Mouse (Mus musculus) intestine, postnatal 0 days (tissue): ENCODE measurements around the gene Prpf6. TPM values are rescaled to one million over a fixed set of nuclear protein-coding genes. Genes with fewer than 3 reads are reported as not detected.
A peak's percentile ranks its signal among the peaks of the same experiment; 100 is the strongest.

Source experiments
- ATAC-seq: fragments of 200-750 bp; cut with Nextera tagmentation; 2 replicates; pipeline ENCODE4 v1.8.0; 2017; ENCODE audit warnings: mild to moderate bottlenecking, moderate TSS enrichment, moderate library complexity
- H3K27ac ChIP-seq: fragments of 300-500 bp; sonication (generic); 2 replicates; pipeline ENCODE4 v1.5.1; 2014; ENCODE audit warnings: mild to moderate bottlenecking, low read depth, low read length, moderate library complexity
- H3K27me3 ChIP-seq: fragments of 300-500 bp; sonication (generic); replicated peaks from 2 replicates; pipeline ENCODE4 v1.6.1; 2014; ENCODE audit warnings: low read length, mixed read lengths; ENCODE audit not compliant: control insufficient read depth, insufficient read depth
- H3K36me3 ChIP-seq: fragments of 300-500 bp; sonication (generic); 2 replicates; pipeline ENCODE4 v1.6.1; 2014; ENCODE audit warnings: mild to moderate bottlenecking, moderate library complexity; ENCODE audit not compliant: control insufficient read depth, insufficient read depth
- H3K4me1 ChIP-seq: fragments of 300-500 bp; sonication (generic); replicated peaks from 2 replicates; pipeline ENCODE4 v1.6.1; 2014; ENCODE audit warnings: antibody characterized with exemption, low read length, mixed read lengths; ENCODE audit not compliant: control insufficient read depth, insufficient read depth
- H3K4me2 ChIP-seq: fragments of 300-500 bp; sonication (generic); replicated peaks from 2 replicates; pipeline ENCODE4 v1.6.1; 2014; ENCODE audit warnings: low read depth, mild to moderate bottlenecking, moderate library complexity
- H3K4me3 ChIP-seq: fragments of 300-500 bp; sonication (generic); 2 replicates; pipeline ENCODE4 v1.5.1; 2014; ENCODE audit warnings: low read depth, low read length
- H3K9ac ChIP-seq: fragments of 300-500 bp; sonication (generic); 2 replicates; pipeline ENCODE4 v1.6.1; 2014; ENCODE audit warnings: mild to moderate bottlenecking, low read depth, low read length
- H3K9me3 ChIP-seq: fragments of 300-500 bp; sonication (generic); 2 replicates; pipeline ENCODE4 v1.6.1; 2016; ENCODE audit warnings: mixed run types; ENCODE audit not compliant: control insufficient read depth
- CTCF ChIP-seq: sonication (generic); IDR thresholded peaks from 2 replicates; pipeline ENCODE4 v1.5.1; 2016; ENCODE audit warnings: low read depth, mild to moderate bottlenecking, control low read depth, antibody characterized with exemption, moderate library complexity
- WGBS: fragments of 180-500 bp; shearing (Covaris S2); extraction: QIAGEN DNeasy Blood & Tissue Kit; methylation state at CpG from one replicate; pipeline ENCODE4 v1.1.7; 2014; 5-methylcytosine and 5-hydroxymethylcytosine counted together
- polyA plus RNA-seq: library from polyadenylated mRNA; unstranded; fragments of >200 nt; fragmentation: Nextera tagmentation; extraction: Ambion mirVana; gene quantifications from 2 replicates; pipeline ENCODE4 v1.2.1, GENCODE M21; 2015

Gene Prpf6
- polyA plus RNA-seq, 1 experiment from 2014 or later, result 30.6 TPM

DNA sequence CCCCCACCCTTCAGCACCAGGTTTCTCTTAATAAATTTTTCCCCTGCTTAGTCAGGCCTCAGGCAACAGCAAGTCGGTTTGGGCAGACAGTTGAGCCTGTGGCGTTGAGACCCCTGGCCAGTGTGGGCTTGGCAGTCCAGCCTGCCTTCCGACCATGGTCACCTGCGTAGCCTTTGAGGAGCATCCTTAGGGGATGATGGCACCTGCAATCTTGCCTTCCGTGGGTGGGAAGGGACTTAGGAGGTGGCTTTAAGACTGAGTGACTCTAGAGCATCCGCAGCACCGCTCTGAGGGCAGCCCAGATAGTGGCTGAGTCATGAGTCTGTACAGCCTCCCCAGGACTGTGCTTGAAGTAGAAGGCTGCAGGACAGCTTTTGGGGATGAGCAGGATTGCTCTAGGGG, 89.0 kb downstream of the Prpf6 start:
- Histone ChIP-seq H3K4me3 (peak overlapping the region; percentile 65), H3K27me3 (peaks cover 15% of the 10 kb centered on the region), H3K4me1 (0 out of 2 replicates have a peak, but pooled peaks cover 6% of the 10 kb centered on the region), H3K36me3 (no peaks in the 10 kb centered on the region), H3K27ac (no peak overlapping the region), H3K4me2 (peak overlapping the region; percentile 96), H3K9ac (peak overlapping the region; percentile 71), H3K9me3 (no peaks in the 10 kb centered on the region)
- TF ChIP-seq CTCF, result no peak
- ATAC-seq, result 0 out of 2 replicates have a peak, but pooled peaks have one; percentile 3
- WGBS, result 17% methylated on average over 7 of the region's 7 CpGs

- 64% methylated on average over 1 of the region's 1 CpGs for WGBS
- ATAC-seq, result no peak
- H3K36me3 ChIP-seq, result 0 out of 2 replicates have a peak, but pooled peaks cover 9% of the 10 kb centered on the region
- H3K4me3 ChIP-seq, result no peak overlapping the region
- H3K9me3 ChIP-seq, result no peaks in the 10 kb centered on the region
- H3K4me1 ChIP-seq, result 0 out of 2 replicates have a peak, but pooled peaks cover 6% of the 10 kb centered on the region
- no peak overlapping the region for H3K9ac ChIP-seq
- TF ChIP-seq CTCF, result no peak
- no peak overlapping the region for H3K27ac ChIP-seq
- peaks cover 2% of the 10 kb centered on the region for H3K27me3 ChIP-seq
- no peak overlapping the region for H3K4me2 ChIP-seq
These were observed 90.3 kb downstream of the Prpf6 start for GRCm38 (mm10) chr2:181681978-181682377.

- no peak for TF ChIP-seq CTCF
- H3K4me3 ChIP-seq, result no peak overlapping the region
- no peak for ATAC-seq
- no peaks in the 10 kb centered on the region for H3K9me3 ChIP-seq
- H3K36me3 ChIP-seq, result peaks cover 14% of the 10 kb centered on the region; the same call in 1 of the 2 replicates
- 69% methylated on average over 4 of the region's 4 CpGs for WGBS
- no peak overlapping the region for H3K4me2 ChIP-seq
- no peaks in the 10 kb centered on the region; the same call in 1 of the 2 replicates for H3K27me3 ChIP-seq
- 0 out of 2 replicates have a peak, but pooled peaks cover 6% of the 10 kb centered on the region for H3K4me1 ChIP-seq
- no peak overlapping the region for H3K9ac ChIP-seq
- no peak overlapping the region for H3K27ac ChIP-seq
These were observed 91.7 kb downstream of the Prpf6 start for GRCm38 (mm10) chr2:181683381-181683780.

DNA sequence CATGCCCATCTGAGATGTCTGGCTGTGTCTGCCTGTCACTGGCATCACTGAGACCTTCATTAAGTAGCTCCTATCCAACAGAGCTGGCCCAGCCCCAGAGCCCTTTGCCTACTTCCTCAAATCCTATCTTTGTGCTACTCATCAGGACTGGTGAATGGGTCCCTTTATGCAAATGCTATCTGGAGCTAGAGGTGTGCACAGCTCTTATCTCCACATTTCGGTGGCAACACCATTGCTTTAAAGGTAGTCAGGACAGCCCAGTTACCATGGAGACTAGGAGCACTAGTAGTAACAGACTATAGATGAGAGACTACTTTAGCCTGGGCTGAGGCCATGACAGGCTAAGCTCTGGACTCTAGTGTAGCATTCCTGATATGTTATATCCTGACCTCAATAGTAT, 93.0 kb downstream of the Prpf6 start:
- peaks cover 18% of the 10 kb centered on the region; the same call in 1 of the 2 replicates for H3K36me3 ChIP-seq
- H3K9me3 ChIP-seq, result no peaks in the 10 kb centered on the region
- H3K9ac ChIP-seq, result no peak overlapping the region
- no peak overlapping the region for H3K27ac ChIP-seq
- H3K4me2 ChIP-seq, result no peak overlapping the region
- no peak for ATAC-seq
- no peaks in the 10 kb centered on the region; the same call in 1 of the 2 replicates for H3K27me3 ChIP-seq
- H3K4me1 ChIP-seq, result 0 out of 2 replicates have a peak, but pooled peaks cover 6% of the 10 kb centered on the region
- 50% methylated on average over 1 of the region's 1 CpGs for WGBS
- no peak overlapping the region for H3K4me3 ChIP-seq
- no peak for TF ChIP-seq CTCF

- H3K9ac ChIP-seq, result no peak overlapping the region
- no peaks in the 10 kb centered on the region for H3K27me3 ChIP-seq
- H3K36me3 ChIP-seq, result peaks cover 18% of the 10 kb centered on the region; the same call in 1 of the 2 replicates
- H3K9me3 ChIP-seq, result no peaks in the 10 kb centered on the region
- 93% methylated on average over 4 of the region's 4 CpGs for WGBS
- H3K4me3 ChIP-seq, result no peak overlapping the region
- ATAC-seq, result no peak
- 0 out of 2 replicates have a peak, but pooled peaks cover 3% of the 10 kb centered on the region for H3K4me1 ChIP-seq
- no peak overlapping the region for H3K27ac ChIP-seq
- no peak overlapping the region for H3K4me2 ChIP-seq
- TF ChIP-seq CTCF, result no peak
These were observed 94.0 kb downstream of the Prpf6 start for GRCm38 (mm10) chr2:181685686-181686085.

DNA sequence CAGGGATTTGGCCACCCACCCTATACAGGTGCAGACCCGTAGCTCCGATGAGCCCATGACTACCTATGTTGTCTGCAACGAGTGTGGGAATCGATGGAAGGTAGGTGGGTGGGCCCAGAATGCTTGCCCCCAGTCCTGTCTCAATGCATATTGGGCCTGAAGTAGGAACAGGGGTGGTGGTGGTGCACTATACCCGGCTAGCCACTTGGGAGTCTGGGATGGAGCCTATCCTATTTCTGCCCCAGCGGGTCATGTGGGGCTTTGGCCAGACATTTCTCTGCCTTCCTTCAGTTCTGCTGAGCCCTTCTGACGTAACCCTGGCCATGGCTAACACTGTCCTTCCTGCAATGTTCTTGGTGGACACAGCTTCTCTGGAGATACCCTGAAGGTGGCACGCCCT, 95.9 kb downstream of the Prpf6 start:
- no peak for TF ChIP-seq CTCF
- peaks cover 18% of the 10 kb centered on the region; the same call in 1 of the 2 replicates for H3K36me3 ChIP-seq
- 95% methylated on average over 8 of the region's 8 CpGs for WGBS
- H3K27me3 ChIP-seq, result no peaks in the 10 kb centered on the region
- H3K9me3 ChIP-seq, result no peaks in the 10 kb centered on the region
- no peak overlapping the region for H3K4me3 ChIP-seq
- no peak overlapping the region for H3K9ac ChIP-seq
- H3K4me1 ChIP-seq, result no peaks in the 10 kb centered on the region
- no peak overlapping the region for H3K27ac ChIP-seq
- H3K4me2 ChIP-seq, result no peak overlapping the region
- no peak for ATAC-seq
